Mouse (Mus musculus) MEL (cell line): ENCODE results near the gene Odf2l. TPM values are rescaled to one million over a fixed set of nuclear protein-coding genes. Genes with fewer than 3 reads are reported as not detected.

ENCODE experiments used
- DNase-seq: peaks from one replicate; pipeline ENCODE4 v3.0.0; 2011; ENCODE audit warnings: low read depth, low spot score
- H3K27ac ChIP-seq: 2 replicates; pipeline ENCODE4 v1.5.1; 2012; ENCODE audit warnings: low read depth, mild to moderate bottlenecking, control low read depth, low read length, moderate library complexity; ENCODE audit not compliant: control insufficient read depth
- H3K27me3 ChIP-seq, 2 experiments: fragments of 150-350 bp in 1 of 2; sonication (generic) in 1 of 2; 2 replicates each; pipeline ENCODE4 v1.6.1; 2012; ENCODE audit warnings: low read length in 2 of 2, mild to moderate bottlenecking in 2 of 2, improper control_type of control experiment in 1 of 2, moderate library complexity in 1 of 2; ENCODE audit not compliant: insufficient read depth in 2 of 2, control insufficient read depth in 1 of 2
- H3K36me3 ChIP-seq, 2 experiments: 2 replicates each; pipeline ENCODE4 v1.6.1; 2012 to 2014; ENCODE audit warnings: low read length in 2 of 2, improper control_type of control experiment in 1 of 2, inconsistent platforms in 1 of 2, mild to moderate bottlenecking in 1 of 2; ENCODE audit not compliant: insufficient read depth in 2 of 2, control insufficient read depth in 1 of 2
- H3K4me1 ChIP-seq, 2 experiments: fragments of 150-350 bp in 1 of 2; sonication (generic) in 1 of 2; 2 replicates each; pipeline ENCODE4 v1.6.1; 2012; ENCODE audit warnings: low read length in 2 of 2, improper control_type of control experiment in 1 of 2, mild to moderate bottlenecking in 1 of 2; ENCODE audit not compliant: insufficient read depth in 2 of 2, control insufficient read depth in 1 of 2
- H3K4me3 ChIP-seq, 2 experiments: fragments of 150-350 bp in 1 of 2; sonication (generic) in 1 of 2; 2 replicates each; pipeline ENCODE4 v1.5.1; 2012; ENCODE audit warnings: low read depth in 2 of 2, low read length in 2 of 2, mild to moderate bottlenecking in 2 of 2, moderate library complexity in 2 of 2, control low read depth in 1 of 2, improper control_type of control experiment in 1 of 2; ENCODE audit not compliant: control insufficient read depth in 1 of 2, insufficient read depth in 1 of 2
- H3K79me2 ChIP-seq: 2 replicates; pipeline ENCODE4 v1.6.1; 2012; ENCODE audit warnings: mild to moderate bottlenecking, low read length, moderate library complexity; ENCODE audit not compliant: control insufficient read depth, poor library complexity, insufficient read depth
- H3K9ac ChIP-seq: 2 replicates; pipeline ENCODE4 v1.6.1; 2012; ENCODE audit warnings: low read depth, mild to moderate bottlenecking, control low read depth, low read length, moderate library complexity; ENCODE audit not compliant: control insufficient read depth, poor library complexity, severe bottlenecking
- H3K9me3 ChIP-seq: fragments of 150-350 bp; sonication (generic); replicated peaks from 2 replicates; pipeline ENCODE4 v1.6.1; 2012; ENCODE audit warnings: mild to moderate bottlenecking, low read length, improper control_type of control experiment, moderate library complexity; ENCODE audit not compliant: insufficient read depth
- CHD1 ChIP-seq: IDR thresholded peaks from 2 replicates; pipeline ENCODE4 v1.6.1; 2012; ENCODE audit warnings: low read depth, mild to moderate bottlenecking, inconsistent platforms, low read length, improper control_type of control experiment
- CHD2 ChIP-seq: IDR thresholded peaks from 2 replicates; pipeline ENCODE4 v1.6.1; 2011; ENCODE audit warnings: low read length, improper control_type of control experiment
- CTCF ChIP-seq, 3 experiments: IDR thresholded peaks in 2 of 3; conservative IDR thresholded peaks in 1 of 3; 2 replicates each; pipeline ENCODE4 v1.5.1; 2011 to 2012; ENCODE audit warnings: low read length in 3 of 3, low read depth in 2 of 3, mild to moderate bottlenecking in 2 of 3, improper control_type of control experiment in 1 of 3, inconsistent platforms in 1 of 3, mixed read lengths in 1 of 3, moderate library complexity in 1 of 3; ENCODE audit not compliant: control insufficient read depth in 1 of 3, insufficient read depth in 1 of 3, poor library complexity in 1 of 3, severe bottlenecking in 1 of 3
- E2F4 ChIP-seq: IDR thresholded peaks from 2 replicates; pipeline ENCODE4 v1.6.1; 2011; ENCODE audit warnings: low read depth, low read length, improper control_type of control experiment, borderline replicate concordance
- ELF1 ChIP-seq: IDR thresholded peaks from 2 replicates; pipeline ENCODE4 v1.6.1; 2014; ENCODE audit warnings: low read depth, mild to moderate bottlenecking, inconsistent platforms, low read length, improper control_type of control experiment, moderate library complexity
- EP300 ChIP-seq, 2 experiments: IDR thresholded peaks; 2 replicates each; pipeline ENCODE4 v1.6.1; 2011; ENCODE audit warnings: improper control_type of control experiment in 2 of 2, low read length in 2 of 2, low read depth in 1 of 2, mild to moderate bottlenecking in 1 of 2
- ETS1 ChIP-seq: IDR thresholded peaks from 2 replicates; pipeline ENCODE4 v1.6.1; 2012; ENCODE audit warnings: low read depth, mild to moderate bottlenecking, inconsistent platforms, low read length, improper control_type of control experiment, moderate library complexity
- GATA1 ChIP-seq: IDR thresholded peaks from 2 replicates; pipeline ENCODE4 v1.6.1; 2011; ENCODE audit warnings: low read depth, low read length, improper control_type of control experiment
- HCFC1 ChIP-seq: IDR thresholded peaks from 2 replicates; pipeline ENCODE4 v1.6.1; 2012; ENCODE audit warnings: low read depth, mild to moderate bottlenecking, inconsistent platforms, low read length, improper control_type of control experiment, moderate library complexity
- JUND ChIP-seq: IDR thresholded peaks from 2 replicates; pipeline ENCODE4 v1.6.1; 2011; ENCODE audit warnings: low read depth, mild to moderate bottlenecking, improper control_type of control experiment, low read length
- MAFK ChIP-seq: IDR thresholded peaks from 2 replicates; pipeline ENCODE4 v1.6.1; 2011; ENCODE audit warnings: low read depth, mild to moderate bottlenecking, low read length, improper control_type of control experiment, borderline replicate concordance
- MAX ChIP-seq: IDR thresholded peaks from 2 replicates; pipeline ENCODE4 v1.6.1; 2011; ENCODE audit warnings: low read length, improper control_type of control experiment
- MAZ ChIP-seq: IDR thresholded peaks from 2 replicates; pipeline ENCODE4 v1.6.1; 2012; ENCODE audit warnings: low read depth, mild to moderate bottlenecking, inconsistent platforms, low read length, improper control_type of control experiment
- NELFE ChIP-seq: IDR thresholded peaks from 2 replicates; pipeline ENCODE4 v1.6.1; 2011; ENCODE audit warnings: low read depth, low read length, improper control_type of control experiment
- NRF1 ChIP-seq: IDR thresholded peaks from 2 replicates; pipeline ENCODE4 v1.6.1; 2014; ENCODE audit warnings: low read depth, mild to moderate bottlenecking, inconsistent platforms, low read length, improper control_type of control experiment, moderate library complexity; ENCODE audit not compliant: poor library complexity, insufficient read depth, severe bottlenecking
- POLR2A ChIP-seq, 2 experiments: IDR thresholded peaks; 2 replicates each; pipeline ENCODE4 v1.6.1; 2011 to 2012; ENCODE audit warnings: low read length in 2 of 2, mild to moderate bottlenecking in 2 of 2, control low read depth in 1 of 2, improper control_type of control experiment in 1 of 2, low read depth in 1 of 2, moderate library complexity in 1 of 2; ENCODE audit not compliant: control insufficient read depth in 1 of 2, insufficient read depth in 1 of 2, poor library complexity in 1 of 2
- RAD21 ChIP-seq: IDR thresholded peaks from 2 replicates; pipeline ENCODE4 v1.6.1; 2011; ENCODE audit warnings: mild to moderate bottlenecking, low read depth, low read length, improper control_type of control experiment
- RCOR1 ChIP-seq: IDR thresholded peaks from 2 replicates; pipeline ENCODE4 v1.6.1; 2012; ENCODE audit warnings: low read depth, mild to moderate bottlenecking, inconsistent platforms, low read length, improper control_type of control experiment
- SIN3A ChIP-seq: IDR thresholded peaks from 2 replicates; pipeline ENCODE4 v1.6.1; 2012; ENCODE audit warnings: low read length, improper control_type of control experiment, inconsistent platforms
- SMC3 ChIP-seq: IDR thresholded peaks from 2 replicates; pipeline ENCODE4 v1.6.1; 2011; ENCODE audit warnings: low read depth, low read length, improper control_type of control experiment
- TAL1 ChIP-seq: IDR thresholded peaks from 2 replicates; pipeline ENCODE4 v1.6.1; 2012; ENCODE audit warnings: mild to moderate bottlenecking, inconsistent platforms, low read length, moderate library complexity, mixed read lengths
- TCF12 ChIP-seq: IDR thresholded peaks from 2 replicates; pipeline ENCODE4 v1.6.1; 2014; ENCODE audit warnings: low read depth, mild to moderate bottlenecking, inconsistent platforms, low read length, improper control_type of control experiment, moderate library complexity
- UBTF ChIP-seq: IDR thresholded peaks from 2 replicates; pipeline ENCODE4 v1.6.1; 2012; ENCODE audit warnings: low read depth, mild to moderate bottlenecking, inconsistent platforms, low read length, improper control_type of control experiment, moderate library complexity, borderline replicate concordance; ENCODE audit not compliant: insufficient read depth
- ZC3H11A ChIP-seq: IDR thresholded peaks from 2 replicates; pipeline ENCODE4 v1.6.1; 2012; ENCODE audit warnings: low read depth, mild to moderate bottlenecking, inconsistent platforms, low read length, improper control_type of control experiment
- ZKSCAN1 ChIP-seq: IDR thresholded peaks from 2 replicates; pipeline ENCODE4 v1.6.1; 2012; ENCODE audit warnings: low read depth, mild to moderate bottlenecking, inconsistent platforms, low read length, improper control_type of control experiment, moderate library complexity
- polyA plus RNA-seq, 2 experiments: library from polyadenylated mRNA; stranded (reverse) in 1 of 2; unstranded in 1 of 2; fragments of >175 nt in 1 of 2; fragments of >200 nt in 1 of 2; gene quantifications; 2 replicates each; pipeline versions ENCODE4 v1.2.1 to v1.2.4; 2012; ENCODE audit warnings: low replicate concordance in 2 of 2, low read depth in 1 of 2; ENCODE audit not compliant: insufficient read length in 2 of 2, insufficient read depth in 1 of 2, missing spikeins in 1 of 2
- total RNA-seq: library from RNA; depleted of rRNA; stranded (reverse); fragments of 300-350 nt; gene quantifications from 2 replicates; pipeline ENCODE4 v1.2.3, GENCODE M21; 2012

Gene Odf2l
- total and polyA plus RNA-seq, 3 experiments, result 12.6 to 15.0 TPM; not detected in 1

DNA sequence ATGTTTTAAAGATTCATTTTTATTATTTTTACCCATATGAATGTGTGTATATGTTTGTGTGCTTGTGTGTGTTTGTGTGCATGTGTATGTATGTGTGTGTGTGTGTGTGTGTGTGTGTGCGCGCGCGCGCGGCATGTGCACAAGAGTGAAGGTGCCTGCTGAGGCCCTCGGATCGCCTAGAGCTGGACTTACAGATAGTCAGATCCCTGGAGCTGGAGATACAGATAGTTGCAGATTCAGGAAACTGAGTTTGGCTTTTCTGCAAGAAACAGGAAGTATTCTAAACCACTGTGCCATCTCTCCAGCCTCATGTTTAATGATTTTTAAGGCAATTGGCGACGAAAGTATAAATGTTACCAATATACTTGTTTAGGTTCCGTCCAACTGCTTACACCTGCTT, 48.4 kb downstream of the Odf2l start:
- Histone ChIP-seq H3K9me3 (no peaks in the 10 kb centered on the region), H3K4me3 (no peak overlapping the region), H3K27ac (no peak overlapping the region), H3K4me1 (peaks cover 0 to 7% of the 10 kb centered on the region in 2 experiments; a peak in 1 of 4 replicates), H3K9ac (no peak overlapping the region), H3K36me3 (0 out of 4 replicates have a peak, but pooled peaks cover 0 to 2% of the 10 kb centered on the region in 2 experiments), H3K27me3 (no peaks in the 10 kb centered on the region), H3K79me2 (no peaks in the 10 kb centered on the region)
- DNase-seq, result peak; percentile 62
- TF ChIP-seq NRF1 (peak; percentile 42; the same call in 1 of the 2 replicates), MAFK (no peak), CHD1 (no peak), ELF1 (no peak), MAX (no peak), GATA1 (peak; percentile 60), EP300 (IDR thresholded peaks at IDR 0.05; ENCODE audit: low read depth in 1 of 2, low read length in 2 of 2) (peak; percentile 13 to 48; a peak in 2 of 4 replicates), CTCF (IDR thresholded peaks at IDR 0.05 in 2 of 3, conservative IDR thresholded peaks at IDR 0.05 in 1 of 3; ENCODE audit: control insufficient read depth in 1 of 3, insufficient read depth in 1 of 3, low read depth in 2 of 3, low read length in 3 of 3, poor library complexity in 1 of 3, severe bottlenecking in 1 of 3) (no peak), MAZ (no peak), SMC3 (no peak), TCF12 (peak; percentile 50; the same call in 1 of the 2 replicates), NELFE (no peak), E2F4 (no peak), RCOR1 (peak; percentile 32; the same call in 1 of the 2 replicates)

DNA sequence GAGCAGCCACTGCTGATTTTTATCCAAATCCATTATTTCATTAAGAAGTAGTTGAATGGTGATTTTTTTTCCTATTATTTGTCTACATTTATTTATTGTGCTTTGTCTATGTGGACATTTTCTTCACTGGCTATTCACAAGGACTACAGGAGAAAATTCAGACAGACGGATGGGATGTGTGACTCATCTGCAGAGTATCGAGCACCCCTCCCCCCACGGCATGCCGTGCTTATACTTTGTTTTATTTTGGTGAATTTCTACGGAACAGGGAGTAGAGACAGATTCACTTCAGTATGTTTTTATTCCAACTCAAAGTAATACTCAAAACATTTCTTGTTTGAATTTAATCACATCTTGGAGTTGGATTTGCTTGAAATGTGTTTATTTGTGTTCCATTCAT, 49.4 kb downstream of the Odf2l start:
- DNase-seq, result no peak
- Histone ChIP-seq H3K4me1 (peaks cover 0 to 6% of the 10 kb centered on the region in 2 experiments; a peak in 1 of 4 replicates), H3K36me3 (0 out of 4 replicates have a peak, but pooled peaks cover 0 to 2% of the 10 kb centered on the region in 2 experiments), H3K79me2 (no peaks in the 10 kb centered on the region), H3K27ac (no peak overlapping the region), H3K27me3 (no peaks in the 10 kb centered on the region), H3K9ac (no peak overlapping the region), H3K4me3 (no peak overlapping the region), H3K9me3 (no peaks in the 10 kb centered on the region)
- TF ChIP-seq JUND, result no peak
- TF ChIP-seq ETS1, result no peak
- no peak for TF ChIP-seq CHD2
- TF ChIP-seq RAD21, result no peak
- TF ChIP-seq POLR2A (IDR thresholded peaks at IDR 0.05; ENCODE audit: control insufficient read depth in 1 of 2, insufficient read depth in 1 of 2, low read depth in 1 of 2, low read length in 2 of 2, poor library complexity in 1 of 2), result no peak
- no peak for TF ChIP-seq ZC3H11A
- no peak for TF ChIP-seq TCF12
- no peak for TF ChIP-seq CHD1
- TF ChIP-seq ZKSCAN1, result no peak
- TF ChIP-seq NELFE, result no peak
- no peak for TF ChIP-seq MAX
- no peak for TF ChIP-seq UBTF
- TF ChIP-seq HCFC1, result no peak
- no peak for TF ChIP-seq E2F4
- no peak for TF ChIP-seq TAL1
- TF ChIP-seq SIN3A, result no peak
